Mouse (Mus musculus) E14TG2a.4 (cell line): ENCODE results near the gene Tlx3.

Experiments
- CTCF ChIP-seq: conservative IDR thresholded peaks from 2 replicates; pipeline ENCODE4 v1.5.1; 2014; ENCODE audit warnings: low read length
- NANOG ChIP-seq: IDR thresholded peaks from 2 replicates; pipeline ENCODE4 v1.6.1; 2014; ENCODE audit warnings: borderline replicate concordance, low read length, mixed read lengths

GRCm38 (mm10) chr11:33234134-33234533 is 30.7 kb upstream of the Tlx3 start:
- TF ChIP-seq CTCF (no peak), NANOG (no peak)
